Mouse (Mus musculus): Measurements from ENCODE around the gene Hnrnpf.

- TF ChIP-seq POLR2A (IDR thresholded peaks at IDR 0.05; ENCODE audit: low read depth, low read length) (no peak), CTCF (conservative IDR thresholded peaks at IDR 0.05; ENCODE audit: insufficient read depth, insufficient read length, low read depth, low read length) (no peak)
Observed at GRCm38 (mm10) chr6:117910120-117910661, 10.1 kb downstream of the Hnrnpf start.

All from kidney, adult 2 months (tissue).